Mouse (Mus musculus): ENCODE data around the gene Hoxa9.

DNA sequence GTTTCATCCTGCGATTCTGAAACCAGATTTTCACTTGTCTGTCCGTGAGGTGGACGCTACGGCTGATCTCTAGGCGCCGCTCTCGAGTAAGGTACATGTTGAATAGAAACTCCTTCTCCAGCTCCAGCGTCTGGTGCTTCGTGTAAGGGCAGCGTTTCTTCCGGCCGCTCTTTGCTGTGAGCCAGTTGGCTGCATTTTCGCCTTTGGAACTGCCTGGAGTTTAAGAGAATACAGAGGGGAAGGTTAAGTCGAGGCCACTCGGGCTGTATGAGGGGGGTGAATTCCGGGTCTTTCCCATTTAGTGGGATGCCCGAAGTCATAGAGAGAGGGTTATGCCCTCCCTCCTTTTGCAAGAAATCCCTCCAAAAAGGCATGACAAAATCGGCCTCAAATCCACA, 1.7 kb upstream of the Hoxa9 start:
- TF ChIP-seq CTCF (IDR thresholded peaks at IDR 0.05): no peak
- no peak for TF ChIP-seq POLR2A (IDR thresholded peaks at IDR 0.05; ENCODE audit: insufficient read depth, low read depth, low read length)

Measured in heart, adult 2 months (tissue).